Mouse (Mus musculus): ENCODE data around the gene Mylk2. TPM values are rescaled to one million over a fixed set of nuclear protein-coding genes. Genes with fewer than 3 reads are reported as not detected.

Gene Mylk2
- polyA plus RNA-seq, 1 experiment from 2014 or later: 0.05 TPM

GRCm38 (mm10) chr2:152948438-152949020 is 37.4 kb downstream of the Mylk2 start:
- H3K9ac ChIP-seq: no peak overlapping the region
- no peak overlapping the region for H3K4me3 ChIP-seq
- H3K4me1 ChIP-seq: peaks cover 11% of the 10 kb centered on the region
- ATAC-seq (ENCODE audit: borderline replicate concordance, extremely low read depth, low FRiP score, low TSS enrichment): no peak
- H3K9me3 ChIP-seq: no peaks in the 10 kb centered on the region
- no peaks in the 10 kb centered on the region for H3K36me3 ChIP-seq
- H3K4me2 ChIP-seq: no peak overlapping the region
- peaks cover 94% of the 10 kb centered on the region for H3K27me3 ChIP-seq
- H3K27ac ChIP-seq: no peak overlapping the region
- WGBS: 76% methylated on average over 5 of the region's 5 CpGs

GRCm38 (mm10) chr2:152950358-152951064 is 39.4 kb downstream of the Mylk2 start:
- no peaks in the 10 kb centered on the region for H3K36me3 ChIP-seq
- no peak overlapping the region for H3K27ac ChIP-seq
- WGBS: 43% methylated on average over 11 of the region's 11 CpGs
- no peak overlapping the region for H3K4me3 ChIP-seq
- ATAC-seq (ENCODE audit: borderline replicate concordance, extremely low read depth, low FRiP score, low TSS enrichment): no peak
- peaks cover 90% of the 10 kb centered on the region for H3K27me3 ChIP-seq
- no peak overlapping the region for H3K9ac ChIP-seq
- H3K4me2 ChIP-seq: peak overlapping the region; percentile 97; the same call in 1 of the 2 replicates
- peaks cover 11% of the 10 kb centered on the region; the same call in 1 of the 2 replicates for H3K4me1 ChIP-seq
- H3K9me3 ChIP-seq: no peaks in the 10 kb centered on the region

- H3K4me3 ChIP-seq: peak within 1 kb of the TSS; percentile 55
- peak within 1 kb of the TSS; percentile 47 for H3K9ac ChIP-seq
- peak within 1 kb of the TSS; percentile 97 for H3K4me2 ChIP-seq
- H3K36me3 ChIP-seq: no peaks in the 10 kb centered on the region
- peaks cover 83% of the 10 kb centered on the region for H3K27me3 ChIP-seq
- peaks cover 11% of the 10 kb centered on the region; the same call in 1 of the 2 replicates for H3K4me1 ChIP-seq
- ATAC-seq (ENCODE audit: borderline replicate concordance, extremely low read depth, low FRiP score, low TSS enrichment): peak; percentile 56
- WGBS: 1% methylated on average over 43 of the region's 54 CpGs
- no peak within 1 kb of the TSS for H3K27ac ChIP-seq
- no peaks in the 10 kb centered on the region for H3K9me3 ChIP-seq
Measured at GRCm38 (mm10) chr2:152951065-152951849, 40.1 kb downstream of the Mylk2 start, which contains the start of gene Dusp15. TSS of gene Dusp15 (minus strand) at chr2:152951698.

GRCm38 (mm10) chr2:152951850-152952720 is 40.9 kb downstream of the Mylk2 start:
- Histone ChIP-seq H3K9me3 (no peaks in the 10 kb centered on the region), H3K27me3 (peaks cover 84% of the 10 kb centered on the region), H3K4me1 (peaks cover 11% of the 10 kb centered on the region; the same call in 1 of the 2 replicates), H3K36me3 (no peaks in the 10 kb centered on the region), H3K9ac (peak overlapping the region; percentile 47), H3K4me3 (peak overlapping the region; percentile 55), H3K27ac (no peak overlapping the region), H3K4me2 (peak overlapping the region; percentile 97)
- no peak for ATAC-seq (ENCODE audit: borderline replicate concordance, extremely low read depth, low FRiP score, low TSS enrichment)
- 16% methylated on average over 13 of the region's 13 CpGs for WGBS

GRCm38 (mm10) chr2:152958116-152958515 is 47.0 kb downstream of the Mylk2 start:
- H3K9me3 ChIP-seq: no peaks in the 10 kb centered on the region
- H3K27ac ChIP-seq: no peak overlapping the region
- no peak for ATAC-seq (ENCODE audit: borderline replicate concordance, extremely low read depth, low FRiP score, low TSS enrichment)
- H3K36me3 ChIP-seq: no peaks in the 10 kb centered on the region
- WGBS: 74% methylated on average over 3 of the region's 3 CpGs
- H3K4me1 ChIP-seq: peaks cover 4% of the 10 kb centered on the region; the same call in 1 of the 2 replicates
- no peak overlapping the region for H3K4me3 ChIP-seq
- H3K4me2 ChIP-seq: no peak overlapping the region
- H3K27me3 ChIP-seq: peaks cover 36% of the 10 kb centered on the region
- H3K9ac ChIP-seq: no peak overlapping the region

GRCm38 (mm10) chr2:152962091-152962793 is 51.1 kb downstream of the Mylk2 start, which contains the start of gene Ttll9:
TSS of gene Ttll9 (plus strand) at chr2:152962485.
- Histone ChIP-seq H3K27ac (no peak within 1 kb of the TSS), H3K36me3 (no peaks in the 10 kb centered on the region), H3K27me3 (peaks cover 10% of the 10 kb centered on the region; the same call in 1 of the 2 replicates), H3K4me2 (peak within 1 kb of the TSS; percentile 90), H3K4me3 (peak within 1 kb of the TSS; percentile 49), H3K9ac (peak within 1 kb of the TSS; percentile 23; the same call in 1 of the 2 replicates), H3K4me1 (peaks cover 4% of the 10 kb centered on the region; the same call in 1 of the 2 replicates), H3K9me3 (no peaks in the 10 kb centered on the region)
- ATAC-seq (ENCODE audit: borderline replicate concordance, extremely low read depth, low FRiP score, low TSS enrichment): peak; percentile 93
- 2% methylated on average over 34 of the region's 34 CpGs for WGBS

GRCm38 (mm10) chr2:152965555-152965954 is 54.4 kb downstream of the Mylk2 start:
- H3K9ac ChIP-seq: no peak overlapping the region
- peaks cover 4% of the 10 kb centered on the region; the same call in 1 of the 2 replicates for H3K4me1 ChIP-seq
- H3K27me3 ChIP-seq: no peaks in the 10 kb centered on the region
- H3K9me3 ChIP-seq: no peaks in the 10 kb centered on the region
- no peak overlapping the region for H3K4me3 ChIP-seq
- H3K27ac ChIP-seq: no peak overlapping the region
- no peaks in the 10 kb centered on the region for H3K36me3 ChIP-seq
- 69% methylated on average over 4 of the region's 4 CpGs for WGBS
- H3K4me2 ChIP-seq: no peak overlapping the region
- ATAC-seq (ENCODE audit: borderline replicate concordance, extremely low read depth, low FRiP score, low TSS enrichment): no peak

Small RNA genes within 50 kb of the gene (microRNA-seq; reads per million reads assigned to microRNA genes)
- gene Mir5622: 1.3 reads per million

Other genes with a start within 250 kb of the Mylk2 start
- gene H13, start 241.9 kb upstream of the Mylk2 start, polyA plus RNA-seq (2015; fragmentation: Nextera tagmentation; extraction: Ambion mirVana): 97.7 and 104 TPM in 2 replicates
- 27.1 and 28.5 TPM in 2 replicates for gene Mcts2, start 224.3 kb upstream of the Mylk2 start, polyA plus RNA-seq (2015; fragmentation: Nextera tagmentation; extraction: Ambion mirVana)
- 134 and 143 TPM in 2 replicates for gene Id1, start 175.1 kb upstream of the Mylk2 start, polyA plus RNA-seq (2015; fragmentation: Nextera tagmentation; extraction: Ambion mirVana)
- 74.8 and 81.0 TPM in 2 replicates for gene Cox4i2, start 157.2 kb upstream of the Mylk2 start, polyA plus RNA-seq (2015; fragmentation: Nextera tagmentation; extraction: Ambion mirVana)
- gene Bcl2l1, start 79.6 kb upstream of the Mylk2 start, polyA plus RNA-seq (2015; fragmentation: Nextera tagmentation; extraction: Ambion mirVana): 101 and 107 TPM in 2 replicates
- 92.1 and 94.7 TPM in 2 replicates for gene Tpx2, start 63.4 kb upstream of the Mylk2 start, polyA plus RNA-seq (2015; fragmentation: Nextera tagmentation; extraction: Ambion mirVana)
- 7.6 and 8.6 TPM in 2 replicates for gene Foxs1, start 21.9 kb downstream of the Mylk2 start, polyA plus RNA-seq (2015; fragmentation: Nextera tagmentation; extraction: Ambion mirVana)
- 0.13 and 0.30 TPM in 2 replicates for gene Dusp15, start 40.3 kb downstream of the Mylk2 start, polyA plus RNA-seq (2015; fragmentation: Nextera tagmentation; extraction: Ambion mirVana)
- gene Ttll9, start 51.1 kb downstream of the Mylk2 start, polyA plus RNA-seq (2015; fragmentation: Nextera tagmentation; extraction: Ambion mirVana): 0.67 and 1.1 TPM in 2 replicates
- gene Pdrg1, start 104.1 kb downstream of the Mylk2 start, polyA plus RNA-seq (2015; fragmentation: Nextera tagmentation; extraction: Ambion mirVana): 106 and 117 TPM in 2 replicates
- gene Xkr7, start 120.5 kb downstream of the Mylk2 start, polyA plus RNA-seq (2015; fragmentation: Nextera tagmentation; extraction: Ambion mirVana): not detected in 2 replicates
- gene Ccm2l, start 154.6 kb downstream of the Mylk2 start, polyA plus RNA-seq (2015; fragmentation: Nextera tagmentation; extraction: Ambion mirVana): 5.3 TPM in 2 replicates
- 4.4 and 4.7 TPM in 2 replicates for gene Hck, start 197.1 kb downstream of the Mylk2 start, polyA plus RNA-seq (2015; fragmentation: Nextera tagmentation; extraction: Ambion mirVana)
- gene Tm9sf4, start 250.0 kb downstream of the Mylk2 start, polyA plus RNA-seq (2015; fragmentation: Nextera tagmentation; extraction: Ambion mirVana): 77.0 and 79.1 TPM in 2 replicates

All from lung, embryonic 15.5 days (tissue).